Mouse (Mus musculus): ENCODE measurements around the gene Fcho1. TPM values are rescaled to one million over a fixed set of nuclear protein-coding genes. Genes with fewer than 3 reads are reported as not detected.

Fcho1 gene
- total RNA-seq, 1 experiment from 2014 or later: 2.2 TPM

DNA sequence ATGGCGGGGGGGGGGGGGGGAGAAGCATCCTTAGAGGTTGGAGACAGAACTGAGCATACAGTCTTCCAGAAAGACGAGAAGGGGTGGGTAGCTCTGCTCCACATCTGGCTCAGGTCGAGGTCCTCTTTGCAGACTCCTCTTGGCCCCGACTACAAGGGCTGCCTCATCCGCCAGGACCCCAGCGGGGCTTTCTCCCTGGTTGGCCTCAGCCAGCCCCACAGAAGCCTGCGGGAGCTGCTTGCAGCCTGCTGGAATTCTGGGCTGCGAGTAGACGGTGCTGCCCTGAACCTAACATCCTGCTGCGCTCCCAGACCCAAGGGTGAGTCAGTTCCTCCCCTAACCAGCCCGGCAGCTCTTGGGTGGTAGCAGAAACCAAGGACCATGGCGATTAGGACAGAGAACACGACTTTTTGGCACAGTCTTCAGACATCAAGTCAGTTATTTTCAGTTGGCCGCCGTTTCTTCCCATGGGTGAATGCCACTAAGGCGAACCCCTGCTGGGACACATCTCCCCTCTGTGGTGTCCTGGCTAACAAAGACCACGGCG, 44.1 kb downstream of the Fcho1 start:
- no peak for DNase-seq

DNA sequence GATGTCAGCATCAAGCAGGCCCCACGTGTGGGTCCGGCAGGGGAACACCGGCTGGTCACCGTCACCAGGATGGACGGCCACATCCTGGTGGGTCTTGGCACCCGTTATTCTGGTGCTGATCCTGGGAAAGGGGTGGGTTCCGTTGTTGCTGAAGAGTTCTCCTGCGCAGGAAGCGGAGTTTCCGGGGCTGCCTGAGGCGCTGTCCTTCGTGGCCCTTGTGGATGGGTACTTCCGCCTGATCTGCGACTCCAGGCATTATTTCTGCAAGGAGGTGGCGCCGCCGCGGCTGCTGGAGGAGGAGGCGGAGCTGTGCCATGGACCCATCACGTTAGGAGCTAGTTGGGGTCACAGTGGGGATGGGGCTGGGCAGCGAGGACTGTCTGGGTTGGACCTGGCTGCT, 45.0 kb downstream of the Fcho1 start:
- no peak for DNase-seq

DNA sequence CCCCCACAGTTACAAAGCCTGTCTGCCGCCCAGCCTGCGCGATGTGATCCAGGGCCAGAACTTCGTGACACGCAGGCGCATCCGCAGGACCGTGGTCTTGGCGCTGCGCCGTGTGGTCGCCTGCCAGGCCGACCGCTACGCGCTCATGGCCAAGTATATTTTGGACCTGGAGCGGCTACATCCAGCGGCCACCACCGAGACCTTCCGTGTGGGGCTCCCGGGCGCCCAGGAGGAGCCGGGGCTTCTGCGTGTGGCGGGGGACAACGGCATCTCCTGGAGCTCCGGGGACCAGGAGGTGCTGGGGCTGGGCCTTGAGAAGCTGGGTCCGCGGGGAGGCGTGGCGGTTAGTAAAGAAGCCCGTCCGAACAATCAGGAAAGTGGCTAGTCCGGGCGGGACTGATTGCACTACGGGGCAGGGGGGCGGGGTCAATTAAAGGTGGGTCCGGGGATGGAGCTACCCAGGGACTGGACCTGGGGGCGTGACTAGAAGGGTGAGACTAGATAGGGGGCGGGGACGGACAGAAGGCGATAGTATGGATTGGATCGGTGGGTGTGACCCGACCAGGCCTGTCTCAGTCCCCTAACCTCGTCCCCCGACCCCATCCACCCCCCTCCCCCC, 45.9 kb downstream of the Fcho1 start:
- DNase-seq: no peak

DNA sequence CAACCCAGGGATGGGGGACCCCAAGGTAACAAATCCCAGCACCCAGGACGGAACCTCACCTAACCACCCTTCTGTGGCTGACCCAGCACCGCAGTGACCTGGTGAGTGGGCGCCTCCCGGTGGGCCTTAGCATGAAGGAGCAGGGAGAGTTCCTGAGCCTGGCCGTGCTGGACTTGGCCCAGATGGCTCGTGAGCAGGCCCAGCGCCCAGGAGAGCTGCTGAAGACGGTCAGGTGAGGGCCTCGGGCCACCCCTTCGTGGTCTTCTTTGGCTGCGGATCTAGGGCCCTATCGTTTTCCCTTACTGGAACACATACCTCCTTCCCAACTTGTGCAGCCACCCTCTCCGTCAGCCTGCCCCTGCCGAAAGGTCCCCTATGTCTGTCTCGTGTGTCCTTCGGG, 46.4 kb downstream of the Fcho1 start:
- no peak for DNase-seq

DNA sequence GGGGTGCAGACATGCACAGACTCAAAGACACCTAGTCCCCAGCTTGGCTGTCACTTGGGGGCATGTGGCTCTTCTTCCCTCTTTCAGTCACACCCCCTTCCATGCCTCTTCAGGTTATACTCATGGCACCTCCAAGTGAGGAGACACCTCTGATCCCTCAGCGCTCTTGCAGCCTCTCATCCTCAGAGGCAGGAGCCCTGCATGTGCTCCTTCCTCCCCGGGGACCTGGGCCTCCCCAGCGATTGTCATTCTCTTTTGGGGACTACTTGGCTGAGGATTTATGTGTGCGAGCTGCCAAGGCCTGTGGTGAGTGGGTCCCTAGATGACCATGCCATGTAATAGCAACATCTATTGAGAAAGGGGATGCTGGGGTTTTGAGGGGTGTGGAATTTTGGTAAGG, 47.3 kb downstream of the Fcho1 start:
- no peak for DNase-seq

DNA sequence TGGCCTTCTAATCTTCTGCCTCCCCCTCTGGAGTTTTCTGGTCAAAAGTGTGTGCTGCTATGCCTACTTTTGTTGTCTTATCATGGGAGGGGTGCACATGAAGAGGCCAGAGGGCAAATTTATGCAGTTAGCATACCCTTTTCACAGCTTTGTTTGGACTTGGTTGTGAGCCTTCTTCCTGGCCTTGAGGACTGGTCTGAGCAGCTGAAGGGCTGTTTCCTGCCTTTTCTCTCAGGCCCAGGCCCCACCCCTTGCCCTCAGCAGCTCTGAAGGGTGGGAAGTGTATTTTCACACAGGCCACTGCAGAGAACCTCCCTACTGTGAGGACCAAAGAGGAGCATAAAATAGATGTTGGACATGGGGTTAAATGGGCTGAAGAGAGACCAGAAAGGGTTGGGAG, 48.0 kb downstream of the Fcho1 start:
- DNase-seq: no peak

DNA sequence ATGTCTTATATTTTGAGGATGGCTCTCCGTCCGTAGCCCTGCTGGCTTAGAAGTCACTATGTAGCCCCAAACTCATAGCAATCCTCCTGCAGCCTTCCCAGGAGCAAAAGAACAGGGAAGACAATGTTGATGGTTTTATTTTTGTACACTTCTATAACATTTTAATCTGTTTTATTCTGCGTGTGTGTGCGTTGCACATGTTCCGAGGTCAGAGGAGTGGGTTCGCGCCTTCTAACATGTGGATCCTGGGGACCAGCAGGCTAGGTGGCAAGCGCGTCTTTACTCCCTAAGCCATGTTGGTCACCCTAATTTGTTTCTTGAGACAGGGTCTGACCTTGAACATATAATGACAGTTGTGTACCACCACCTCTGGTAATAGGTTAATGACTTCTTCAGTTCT, 48.7 kb downstream of the Fcho1 start:
- no peak for DNase-seq

DNA sequence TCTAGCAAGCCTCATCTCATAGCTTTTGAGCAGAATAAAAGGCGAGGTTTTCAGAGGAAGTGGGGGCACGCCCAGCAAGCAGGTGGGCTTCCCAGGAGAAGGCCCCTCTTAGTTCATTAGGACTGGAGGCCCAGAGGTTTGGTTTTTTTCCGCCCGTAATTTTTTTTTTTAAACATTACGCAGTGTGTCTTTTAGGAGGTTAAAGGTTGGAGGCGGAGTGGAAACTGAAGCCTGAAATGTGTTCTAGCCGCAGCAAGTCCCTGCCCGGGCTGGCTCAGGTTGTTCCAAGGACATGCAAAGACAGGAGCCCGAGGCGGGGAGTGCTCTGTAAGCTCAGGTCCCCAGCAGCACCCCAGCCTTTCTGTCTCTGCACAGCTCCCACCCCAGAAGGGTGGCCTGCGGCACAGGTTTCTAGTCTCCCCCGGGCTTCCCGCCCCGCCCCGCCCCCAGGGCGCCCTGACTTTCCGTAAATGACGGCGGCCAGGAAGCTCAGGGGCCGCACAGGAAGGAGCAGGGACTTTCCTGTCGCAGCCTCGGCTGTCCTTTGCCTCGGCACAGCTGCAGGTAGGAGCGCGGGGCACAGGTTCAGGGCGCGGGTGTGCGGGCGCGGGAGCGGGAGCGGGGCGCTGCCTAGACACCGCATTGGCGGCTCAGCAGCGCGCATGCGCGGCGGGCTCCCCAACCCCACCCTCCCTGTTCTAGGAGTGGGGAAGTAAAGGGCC, 49.3 kb downstream of the Fcho1 start, which contains the start of gene Jak3:
Gene Jak3, plus strand, starts transcription at position 277 of the 722 bp plus-strand sequence.
- peak; percentile 66 for DNase-seq

DNA sequence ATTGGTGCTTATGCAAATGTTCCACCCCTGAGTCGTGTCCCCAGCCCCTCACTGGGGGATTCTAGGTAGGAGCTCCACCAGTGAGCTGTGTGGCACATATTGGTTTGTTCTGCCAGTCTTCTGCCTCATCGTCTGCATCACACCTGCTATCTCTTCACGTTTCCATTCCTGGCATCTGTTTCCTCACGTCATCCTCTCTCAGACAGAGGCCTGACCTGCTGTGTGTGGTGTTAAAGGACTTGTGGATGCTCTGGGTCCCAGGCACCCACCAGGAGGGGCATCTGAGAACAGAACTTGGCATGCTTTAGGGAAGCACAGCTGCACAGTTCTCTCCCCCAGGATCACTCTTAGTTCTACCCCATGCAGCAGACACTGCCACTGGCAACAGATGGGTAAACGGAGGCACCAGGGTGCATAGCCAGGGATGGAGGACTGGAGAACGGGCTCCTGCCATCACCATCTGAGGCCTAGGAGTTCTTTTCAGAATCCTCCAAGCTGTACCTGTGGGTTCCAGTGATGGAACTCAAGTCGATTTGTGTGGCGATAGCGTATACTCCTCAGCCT, 50.0 kb downstream of the Fcho1 start:
- DNase-seq: no peak

DNA sequence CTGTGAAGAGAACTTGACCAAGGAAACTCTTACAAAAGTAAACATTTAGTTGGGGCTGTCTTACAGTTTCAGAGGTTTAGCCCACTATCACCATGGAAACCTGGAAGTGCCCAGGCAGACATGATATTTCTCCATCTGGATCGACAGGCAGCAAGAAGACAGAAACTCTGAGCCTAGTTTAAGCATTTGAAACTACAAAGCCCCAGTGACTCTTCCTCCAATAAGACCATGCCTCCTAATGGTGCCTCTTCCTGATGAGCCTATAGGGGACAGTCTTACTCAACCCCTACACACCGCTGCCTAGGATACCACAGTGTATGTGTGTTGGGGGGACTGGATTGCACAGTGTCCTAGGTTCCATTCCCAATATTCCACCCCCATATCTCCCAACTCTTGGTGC, 51.4 kb downstream of the Fcho1 start:
- DNase-seq: no peak

DNA sequence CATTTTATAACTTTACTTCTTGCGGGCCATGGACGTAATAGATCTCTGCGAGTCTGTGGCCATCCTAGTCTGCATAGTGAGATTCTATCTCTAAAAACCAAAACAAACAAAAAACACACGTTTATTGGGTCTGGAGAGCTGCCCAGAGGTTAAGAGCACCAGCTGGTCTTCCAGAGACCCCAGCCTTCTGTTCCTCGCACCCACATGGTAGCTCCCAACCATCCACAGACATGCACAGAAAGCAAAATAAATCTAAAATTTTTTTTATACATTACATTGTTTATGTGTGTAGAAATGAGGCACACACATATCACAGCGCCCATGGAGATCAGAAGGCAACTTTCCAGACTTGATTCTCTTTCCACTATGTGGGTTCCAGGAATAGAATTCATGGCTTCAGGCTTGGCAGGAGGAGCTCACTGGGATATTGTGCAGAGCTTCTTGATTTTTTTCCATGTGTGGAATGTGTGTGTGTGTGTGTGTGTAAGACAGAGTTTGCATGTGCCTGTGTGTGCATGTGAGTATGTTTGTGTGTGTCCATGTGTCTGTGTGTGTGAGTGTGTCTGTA, 53.3 kb downstream of the Fcho1 start:
- DNase-seq: no peak

DNA sequence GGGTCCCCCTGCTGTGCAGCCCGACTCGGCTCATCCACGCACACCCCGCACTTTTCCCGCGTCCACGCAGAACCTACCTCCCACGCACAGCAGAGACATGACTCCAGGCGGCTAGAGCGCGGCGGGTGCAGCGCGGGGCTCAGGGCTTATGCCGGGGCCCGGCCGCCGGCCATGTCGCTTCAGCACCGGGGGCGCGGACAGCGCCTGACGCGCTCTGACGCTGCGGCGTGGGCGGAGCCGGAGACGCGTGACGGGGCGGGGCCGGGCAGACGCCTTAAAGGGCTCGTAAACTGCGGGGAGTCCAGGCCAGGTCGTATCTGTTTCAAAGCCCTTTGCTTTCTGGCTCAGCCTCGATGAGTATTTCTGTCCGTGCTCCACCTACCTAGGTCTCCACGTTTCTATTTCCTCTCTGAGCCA, 54.0 kb downstream of the Fcho1 start, which contains the start of gene Unc13a:
Gene Unc13a, minus strand, starts transcription at position 209 of the 417 bp plus-strand sequence.
- peak; percentile 93 for DNase-seq

DNA sequence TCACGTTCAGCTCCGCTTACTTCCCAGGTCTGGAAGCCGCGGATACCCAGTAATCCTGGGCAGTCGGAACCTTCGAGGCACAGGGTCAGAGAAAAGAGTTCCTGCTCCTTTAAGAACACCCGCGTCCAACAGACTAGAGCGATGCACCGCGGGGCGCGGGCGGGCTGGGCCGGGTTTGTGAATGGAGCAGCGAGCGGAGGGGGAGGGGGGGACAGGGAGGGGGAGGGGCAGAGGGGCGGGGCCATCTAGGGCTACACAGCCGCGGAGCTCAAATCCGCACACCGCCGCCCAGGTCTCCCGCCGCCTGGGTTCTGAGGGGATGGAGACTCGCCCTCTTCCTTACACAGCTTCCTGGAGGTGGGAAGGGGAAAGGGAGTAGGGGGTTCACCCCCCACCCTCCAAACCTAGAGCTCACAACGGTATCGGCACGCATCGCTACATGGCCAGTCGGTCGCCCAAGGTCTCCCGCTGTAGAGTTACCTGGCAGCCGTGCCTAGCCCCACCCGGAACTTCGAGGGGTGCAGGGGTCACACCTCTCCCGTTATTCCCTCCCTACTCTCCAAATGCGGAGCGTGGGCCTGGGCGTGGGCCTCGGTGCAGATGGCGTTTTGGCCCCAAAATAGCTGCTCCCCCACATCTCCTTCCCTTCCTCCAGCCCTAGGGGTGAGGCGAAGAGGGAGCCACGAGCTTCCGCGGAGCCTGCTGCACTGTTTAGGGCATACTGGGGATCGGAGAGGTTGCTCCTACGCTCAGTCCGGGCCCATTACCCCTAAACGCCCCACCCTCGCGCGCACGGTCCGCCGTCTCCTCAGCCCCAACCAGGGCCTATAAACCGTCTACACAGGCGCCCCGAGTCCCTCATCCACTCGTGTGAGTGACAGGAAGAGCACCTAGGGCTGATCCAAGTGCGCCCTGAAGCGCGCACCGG, 54.6 kb downstream of the Fcho1 start:
- peak; percentile 50 for DNase-seq

DNA sequence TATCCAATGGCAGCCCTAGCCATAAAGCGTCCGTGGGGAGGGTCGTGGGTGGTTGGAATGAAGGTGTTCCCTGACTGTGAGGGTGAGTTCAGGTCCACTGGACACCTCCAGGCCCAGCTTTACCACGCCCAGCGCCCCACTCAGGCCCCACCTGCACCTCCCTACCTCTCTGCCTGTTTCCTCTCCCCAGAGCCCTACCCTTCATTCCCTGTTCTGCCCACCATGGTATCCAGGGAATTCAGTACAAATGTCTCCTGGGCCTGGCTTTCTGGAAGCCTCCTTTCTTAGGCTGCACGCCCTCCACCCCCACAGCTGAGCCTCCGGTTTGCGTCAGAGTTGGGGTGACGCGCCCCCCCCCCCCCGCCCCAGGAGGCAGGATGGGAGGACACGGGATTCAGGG, 55.3 kb downstream of the Fcho1 start:
- no peak for DNase-seq

DNA sequence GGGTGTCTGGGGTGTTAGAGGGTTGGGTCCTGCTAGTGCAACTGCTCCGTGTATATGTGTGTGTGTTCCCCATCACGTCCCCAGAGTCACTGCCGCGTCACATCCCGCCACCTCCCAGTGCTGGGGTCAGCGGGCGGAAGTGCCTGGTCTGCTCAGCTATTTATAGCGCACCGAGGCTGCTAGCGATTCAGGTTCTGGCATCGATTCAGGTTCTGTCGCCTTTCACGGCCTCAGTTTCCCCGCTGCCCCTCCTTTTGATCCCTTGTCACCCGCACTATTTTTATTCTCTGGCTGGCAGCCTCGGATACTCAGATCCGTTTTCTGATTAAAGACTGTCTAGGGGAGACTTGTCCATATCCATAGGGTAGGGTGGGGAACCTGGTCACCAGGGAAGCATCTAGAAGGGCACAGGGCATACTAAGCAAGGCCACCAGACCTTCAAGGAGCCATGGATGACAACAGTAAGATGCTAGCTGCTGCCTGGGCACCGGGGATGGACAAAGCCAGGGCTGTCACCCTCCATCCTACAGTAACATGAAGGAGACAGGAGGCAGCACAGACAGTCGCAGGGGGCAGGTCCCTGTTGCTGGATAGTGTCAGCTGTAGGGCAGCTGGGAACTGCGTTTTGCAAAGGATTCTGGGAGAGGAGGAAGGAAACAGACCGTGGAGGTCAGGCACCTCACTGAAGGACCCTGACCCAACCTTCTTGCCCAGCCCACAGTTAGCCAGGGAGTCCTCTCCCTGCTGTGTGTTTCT, 57.1 kb downstream of the Fcho1 start:
- no peak for DNase-seq

DNA sequence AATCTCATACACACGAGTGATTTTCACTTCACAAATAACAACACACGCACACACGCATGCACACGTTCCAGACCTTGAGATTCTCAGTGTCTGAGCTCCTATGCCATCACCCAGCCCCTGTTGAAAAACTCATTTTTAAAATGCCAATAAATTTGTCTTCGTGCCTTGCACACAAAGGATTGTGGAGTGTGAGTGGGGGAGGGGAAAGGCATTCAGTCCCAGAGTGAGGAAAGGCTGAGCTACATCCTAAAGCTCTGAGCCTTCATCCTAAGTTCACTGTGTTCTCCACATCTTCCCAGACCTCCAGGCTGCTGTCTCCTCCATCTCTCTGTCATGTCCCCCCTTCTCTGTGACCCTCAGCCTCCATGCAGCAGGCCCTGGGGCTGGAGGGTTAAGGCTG, 58.3 kb downstream of the Fcho1 start:
- DNase-seq: no peak

DNA sequence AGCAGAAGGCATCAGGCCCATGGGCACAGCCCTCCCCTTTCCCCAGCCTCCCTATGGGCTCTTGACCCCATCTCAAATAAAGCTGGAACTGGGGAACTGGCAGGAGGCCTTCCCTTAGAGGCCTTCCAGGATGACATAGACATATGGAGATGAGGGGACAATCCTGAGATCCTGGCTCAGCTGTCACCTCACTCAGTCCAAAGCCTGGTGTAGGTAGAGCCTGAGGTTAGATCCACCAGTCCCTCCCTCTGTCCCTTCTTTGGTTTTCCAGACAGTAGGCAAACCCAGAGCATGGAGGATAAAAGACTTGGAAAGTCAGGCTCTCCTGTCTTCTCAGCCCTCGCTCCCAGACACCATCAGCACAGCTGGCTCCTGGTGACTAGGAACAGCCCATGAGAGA, 58.7 kb downstream of the Fcho1 start:
- no peak for DNase-seq

DNA sequence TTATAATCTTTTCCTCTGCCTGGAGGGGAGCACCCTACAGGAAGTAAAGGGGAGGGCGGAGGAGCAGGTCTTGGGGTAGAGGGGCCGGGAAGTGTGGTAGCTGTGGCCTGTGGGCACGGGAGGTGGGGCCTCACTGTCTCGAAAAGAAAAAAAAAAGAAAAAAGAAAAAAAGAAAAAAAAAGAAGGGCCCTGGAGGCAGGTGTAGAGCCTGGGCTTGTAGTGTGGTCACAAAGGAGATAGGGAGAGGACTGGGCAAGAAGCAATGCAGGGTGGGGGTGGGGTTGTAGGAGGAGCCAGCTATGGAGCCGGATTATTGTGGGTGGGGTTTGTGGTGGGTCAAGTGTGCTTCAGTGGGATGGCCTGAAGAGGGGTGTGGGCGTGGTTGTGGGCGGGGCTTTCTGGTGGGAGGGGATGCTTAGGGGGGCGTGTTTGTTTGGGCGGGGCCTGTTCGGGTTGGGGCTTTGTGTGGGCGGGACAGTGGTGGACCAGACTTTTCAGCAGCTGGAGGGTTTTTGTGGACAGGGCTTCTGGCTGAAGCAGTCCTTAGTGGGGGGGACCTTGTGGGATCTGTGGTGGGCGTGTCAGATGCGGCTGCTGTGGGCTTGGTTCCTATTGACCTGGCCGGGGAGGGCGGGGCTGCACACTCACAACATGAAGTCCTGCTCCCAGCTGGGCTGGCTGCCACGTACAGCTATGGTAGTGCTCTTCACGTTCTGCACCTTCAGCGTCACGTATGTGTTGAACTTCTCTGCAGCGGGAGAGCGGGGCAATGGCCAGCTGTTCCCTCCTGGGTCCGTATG, 60.0 kb downstream of the Fcho1 start:
- DNase-seq: peak; percentile 53

DNA sequence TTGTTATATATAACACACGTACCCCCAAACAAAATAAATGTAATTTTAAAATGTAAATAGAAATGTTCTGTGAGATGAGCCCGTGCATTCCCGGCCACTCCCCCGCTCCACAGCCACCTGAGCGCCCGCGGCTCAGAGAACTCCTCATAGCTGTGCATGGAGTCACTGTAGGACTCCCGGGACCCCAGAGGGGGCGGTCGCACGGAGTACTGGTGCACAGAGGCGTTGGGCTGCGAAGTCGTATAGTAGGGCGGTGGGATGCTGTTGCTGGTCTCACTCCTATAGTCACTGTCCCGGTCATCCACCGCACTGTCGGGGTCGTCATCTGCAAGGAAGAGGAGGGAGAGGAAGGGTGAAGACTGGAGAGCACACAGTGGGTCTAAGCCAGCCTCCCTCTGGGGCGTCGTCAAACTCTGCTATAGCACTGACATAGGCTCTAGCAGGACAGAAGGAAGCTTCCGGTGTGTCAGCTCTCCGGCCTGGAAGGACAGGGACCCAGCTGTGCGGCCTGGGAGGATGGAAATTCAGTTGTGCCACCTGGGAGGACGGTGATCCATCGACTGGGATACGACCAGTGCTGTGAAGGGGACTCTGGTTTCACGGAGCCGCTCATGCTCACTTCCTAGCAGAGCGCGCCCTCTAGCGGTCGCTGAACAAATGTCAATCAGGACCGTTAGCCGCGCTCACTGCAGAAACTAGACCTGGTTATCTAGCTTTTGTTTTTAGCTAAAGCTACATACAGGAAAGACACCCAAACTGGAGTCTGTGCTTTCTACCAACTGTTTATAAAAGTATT, 65.0 kb downstream of the Fcho1 start:
- peak; percentile 89 for DNase-seq
